ENCODE assay signal across 9 mouse cellular contexts in the genomic region with DNA sequence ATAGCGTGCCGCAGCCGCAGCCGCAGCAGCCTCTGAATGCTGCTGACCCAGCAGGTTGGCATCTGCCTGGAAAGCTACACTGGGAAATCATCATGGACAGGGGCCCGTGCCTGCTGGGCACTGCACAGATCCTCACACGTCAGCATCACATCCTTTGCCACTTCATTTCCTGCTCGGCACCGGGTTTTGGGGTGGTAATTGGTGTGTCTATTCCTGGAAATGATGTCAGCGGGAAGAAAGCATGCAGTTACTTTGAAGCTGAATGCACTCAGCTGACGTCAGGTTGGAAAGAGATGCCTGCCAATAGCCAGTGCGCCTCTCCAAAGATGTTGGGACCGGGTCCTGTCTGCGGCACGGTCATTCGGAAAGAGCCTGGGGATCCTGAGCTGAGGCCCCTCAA. TPM values are rescaled to one million over a fixed set of nuclear protein-coding genes. Genes with fewer than 3 reads are reported as not detected.
DNase-seq lines count a peak whose midpoint lies in the region; ATAC-seq and TF ChIP-seq lines count a peak whose summit lies in the region.
"Had no signal": no experiment of that assay in that cellular context is flagged by ENCODE, and none has a peak within 500 bp of the region (broad histone marks: within the 10 kb centered on the region; RNA-seq: fewer than 3 reads in every experiment).

No protein-coding gene starts in this region.

- no peak for TF ChIP-seq EP300 in liver, postnatal 0 days (IDR thresholded peaks at IDR 0.05; ENCODE audit: low read depth)

- no peaks in the 10 kb centered on the region for H3K27me3 ChIP-seq in hindbrain, embryonic 16.5 days (replicated peaks; ENCODE audit: control insufficient read depth, insufficient read depth, low read length)
- no peaks in the 10 kb centered on the region for H3K27me3 ChIP-seq in liver, postnatal 0 days (ENCODE audit: insufficient read depth, low read length)
- H3K27me3 ChIP-seq: liver, embryonic 15.5 days had no signal

- H3K4me3 ChIP-seq in hindbrain, embryonic 16.5 days (ENCODE audit: low read length) = no peak overlapping the region
- H3K4me3 ChIP-seq in liver, postnatal 0 days (ENCODE audit: low read depth, low read length) = no peak overlapping the region
- H3K4me3 ChIP-seq: liver, embryonic 15.5 days had no signal

- no peak for TF ChIP-seq CTCF in liver, postnatal 0 days (IDR thresholded peaks at IDR 0.05; ENCODE audit: low read depth)

- ATAC-seq in hindbrain, embryonic 16.5 days = no peak
- ATAC-seq in liver, postnatal 0 days = no peak

- intact Hi-C loops in left cerebral cortex, postnatal 4 days (cut with DNase I) = no loop called here
- intact Hi-C loops in heart, postnatal 25 days (cut with DNase I) = no loop called here

- H3K9ac ChIP-seq in hindbrain, embryonic 16.5 days (ENCODE audit: low read depth, low read length) = no peak overlapping the region
- no peak overlapping the region for H3K9ac ChIP-seq in liver, postnatal 0 days (replicated peaks)
- H3K9ac ChIP-seq: liver, embryonic 15.5 days had no signal

- H3K4me1 ChIP-seq in hindbrain, embryonic 16.5 days (ENCODE audit: control insufficient read depth, insufficient read depth, low read depth, low read length) = no peaks in the 10 kb centered on the region
- peaks cover 14% of the 10 kb centered on the region for H3K4me1 ChIP-seq in liver, postnatal 0 days (ENCODE audit: insufficient read depth)

- DNase-seq in left cerebral cortex, adult 11 months (ENCODE audit: low spot score) = peak; percentile 53
- DNase-seq in left cerebral cortex, postnatal 4 days = no peak
- peak; percentile 64 to 70 for DNase-seq in cerebellum, postnatal 25 days
- DNase-seq in heart, postnatal 25 days (ENCODE audit: low spot score) = peak; percentile 50
- DNase-seq in naive thymus-derived CD4-positive, alpha-beta T cell, adult 2 months (ENCODE audit: low read depth) = peak; percentile 79
- no peak for DNase-seq in urinary bladder, postnatal 14 days (ENCODE audit: low spot score)
- no peak for DNase-seq in liver, postnatal 0 days

- no peaks in the 10 kb centered on the region for H3K36me3 ChIP-seq in hindbrain, embryonic 16.5 days (ENCODE audit: control insufficient read depth, insufficient read depth, low read length)
- no peaks in the 10 kb centered on the region for H3K36me3 ChIP-seq in liver, postnatal 0 days (replicated peaks; ENCODE audit: insufficient read depth, low read length)
- H3K36me3 ChIP-seq: liver, embryonic 15.5 days had no signal

- no peaks in the 10 kb centered on the region for H3K9me3 ChIP-seq in hindbrain, embryonic 16.5 days (ENCODE audit: control insufficient read depth, low read length)
- no peaks in the 10 kb centered on the region for H3K9me3 ChIP-seq in liver, postnatal 0 days (ENCODE audit: low read length)
- H3K9me3 ChIP-seq: liver, embryonic 15.5 days had no signal

- WGBS in hindbrain, embryonic 16.5 days = 84% methylated on average over 15 of the region's 15 CpGs
- WGBS in liver, postnatal 0 days (ENCODE audit: insufficient replicate concordance) = 76% methylated on average over 15 of the region's 15 CpGs

- H3K27ac ChIP-seq in hindbrain, embryonic 16.5 days (ENCODE audit: low read depth, low read length) = no peak overlapping the region
- no peak overlapping the region for H3K27ac ChIP-seq in liver, postnatal 0 days (ENCODE audit: low read depth)
- H3K27ac ChIP-seq: liver, embryonic 15.5 days had no signal

- H3K4me2 ChIP-seq in hindbrain, embryonic 16.5 days (ENCODE audit: low read length) = no peak overlapping the region
- H3K4me2 ChIP-seq in liver, postnatal 0 days (ENCODE audit: low read depth, low read length) = no peak overlapping the region
- H3K4me2 ChIP-seq: liver, embryonic 15.5 days had no signal

RNA-seq across cellular contexts. Expression of a gene that starts 2.9 kb away (rescaled TPM):
- total RNA-seq in left cerebral cortex, postnatal 4 days (2021) = 1 to 10 TPM in 1 of 2 experiments, not detected in 1; 1.2 TPM
- total RNA-seq in heart, postnatal 25 days (2021) = not detected
- 0.19 and 0.20 TPM in 2 replicates for polyA plus RNA-seq in hindbrain, embryonic 16.5 days (2015; fragmentation: Nextera tagmentation; extraction: Ambion mirVana)
- 0.13 and 0.18 TPM in 2 replicates for polyA plus RNA-seq in liver, postnatal 0 days (2015; fragmentation: Nextera tagmentation; extraction: Ambion mirVana)

RNA-seq across cellular contexts. Expression of a gene that starts 14.5 kb away (rescaled TPM):
- 100 to 1,000 TPM; 212 to 227 TPM for total RNA-seq in left cerebral cortex, postnatal 4 days (2021)
- total RNA-seq in heart, postnatal 25 days (2021) = 100 to 1,000 TPM; 113 to 128 TPM
- 182 and 185 TPM in 2 replicates for polyA plus RNA-seq in hindbrain, embryonic 16.5 days (2015; fragmentation: Nextera tagmentation; extraction: Ambion mirVana)
- polyA plus RNA-seq in liver, postnatal 0 days (2015; fragmentation: Nextera tagmentation; extraction: Ambion mirVana) = 97.7 and 97.9 TPM in 2 replicates

RNA-seq across cellular contexts. Expression of a gene that starts 42.8 kb away (rescaled TPM):
- total RNA-seq in left cerebral cortex, postnatal 4 days (2021) = not detected
- total RNA-seq in heart, postnatal 25 days (2021) = over 10,000 TPM; 18,094 to 20,102 TPM
- 1.9 and 2.7 TPM in 2 replicates for polyA plus RNA-seq in hindbrain, embryonic 16.5 days (2015; fragmentation: Nextera tagmentation; extraction: Ambion mirVana)
- polyA plus RNA-seq in liver, postnatal 0 days (2015; fragmentation: Nextera tagmentation; extraction: Ambion mirVana) = 0.66 and 7.2 TPM in 2 replicates

Comparison
In these comparisons a context has a peak if more than half of its experiments do, and no peak if none do; other contexts are left out.
1. DNase-seq: peak in left cerebral cortex, adult 11 months (single experiment), cerebellum, postnatal 25 days (2 of 2), heart, postnatal 25 days (single experiment) and naive thymus-derived CD4-positive, alpha-beta T cell, adult 2 months (single experiment); none in left cerebral cortex, postnatal 4 days (single experiment), urinary bladder, postnatal 14 days (single experiment) and liver, postnatal 0 days (single experiment).
2. RNA of a gene that starts 42.8 kb away (total RNA-seq): 18,094 to 20,102 TPM in heart, postnatal 25 days; not detected in left cerebral cortex, postnatal 4 days; every median in the first group is over 1,000 times any median in the second.